Mouse (Mus musculus) cerebellum, adult 2 months (tissue): ENCODE measurements around the gene Gfpt2.

Experiments
- CTCF ChIP-seq: fragments of 200-500 bp; IDR thresholded peaks from 2 replicates; pipeline ENCODE4 v1.5.1; 2011; ENCODE audit warnings: low read depth, mild to moderate bottlenecking, control low read depth, low read length, moderate library complexity, borderline replicate concordance; ENCODE audit not compliant: insufficient read depth
- POLR2A ChIP-seq: fragments of 200-500 bp; IDR thresholded peaks from 2 replicates; pipeline ENCODE4 v1.6.1; 2011; ENCODE audit warnings: low read length, control low read depth, borderline replicate concordance; ENCODE audit not compliant: insufficient read depth

GRCm38 (mm10) chr11:49774894-49775293 lies 19.1 kb upstream of the Gfpt2 start:
- TF ChIP-seq CTCF (no peak), POLR2A (no peak)
